Mouse (Mus musculus) naive thymus-derived CD4-positive, alpha-beta T cell, adult 2 months (primary cell): ENCODE measurements around the gene Hid1.

Source experiments
- DNase-seq: peaks from one replicate; pipeline ENCODE4 v3.0.0-alpha.2; 2011; ENCODE audit warnings: low read depth

Gene Hid1

GRCm38 (mm10) chr11:115336115-115336514, 31.4 kb downstream of the Hid1 start:
- DNase-seq, result no peak

- no peak for DNase-seq
These were observed 32.3 kb downstream of the Hid1 start for GRCm38 (mm10) chr11:115335223-115335622.

GRCm38 (mm10) chr11:115334531-115334930, 33.0 kb downstream of the Hid1 start, which contains the start of gene Otop3:
Gene Otop3, plus strand, starts transcription at chr11:115334731.
- DNase-seq, result no peak

GRCm38 (mm10) chr11:115329339-115329738, 38.2 kb downstream of the Hid1 start:
- DNase-seq, result peak; percentile 61

- DNase-seq, result no peak
These were observed 40.8 kb downstream of the Hid1 start for GRCm38 (mm10) chr11:115326730-115327129.

GRCm38 (mm10) chr11:115323354-115323753, 44.2 kb downstream of the Hid1 start:
- DNase-seq, result no peak

- DNase-seq, result peak; percentile 85
These were observed 45.5 kb downstream of the Hid1 start, which contains the start of gene Ush1g for GRCm38 (mm10) chr11:115321906-115322693. Gene Ush1g, minus strand, starts transcription at chr11:115322041.

GRCm38 (mm10) chr11:115319704-115320383, 47.7 kb downstream of the Hid1 start:
- no peak for DNase-seq

- DNase-seq, result no peak
These were observed 49.1 kb downstream of the Hid1 start for GRCm38 (mm10) chr11:115318245-115319027.

- no peak for DNase-seq
These were observed 50.4 kb downstream of the Hid1 start for GRCm38 (mm10) chr11:115317204-115317603.

- DNase-seq, result no peak
These were observed 53.3 kb downstream of the Hid1 start for GRCm38 (mm10) chr11:115314249-115314648.

- no peak for DNase-seq
These were observed 58.8 kb downstream of the Hid1 start for GRCm38 (mm10) chr11:115308781-115309180.

- DNase-seq, result no peak
These were observed 60.7 kb downstream of the Hid1 start, which contains the start of gene Otop2 for GRCm38 (mm10) chr11:115306863-115307262. Gene Otop2, plus strand, starts transcription at chr11:115307163.

- no peak for DNase-seq
These were observed 64.4 kb downstream of the Hid1 start for GRCm38 (mm10) chr11:115303167-115303566.

- no peak for DNase-seq
These were observed 66.2 kb downstream of the Hid1 start for GRCm38 (mm10) chr11:115301351-115301750.

- DNase-seq, result no peak
These were observed 66.8 kb downstream of the Hid1 start for GRCm38 (mm10) chr11:115300745-115301144.

GRCm38 (mm10) chr11:115298160-115298559, 69.4 kb downstream of the Hid1 start:
- no peak for DNase-seq
